Mouse (Mus musculus) CH12.LX (cell line): ENCODE measurements at regions not wholly inside any gene's neighbourhood (a gene's known extent, or its start where the extent isn't known, plus 50 kb on each side); places are given as distances from the start of the nearest gene placed in this dataset.

Source experiments
- DNase-seq: peaks from one replicate; pipeline ENCODE4 v3.0.0-alpha.2; 2013; ENCODE audit errors: extremely low read depth
- H3K27ac ChIP-seq: 2 replicates; pipeline ENCODE4 v1.5.1; 2012; ENCODE audit warnings: low read depth, mild to moderate bottlenecking, control low read depth, moderate library complexity; ENCODE audit not compliant: insufficient read depth
- H3K27me3 ChIP-seq: replicated peaks from 2 replicates; pipeline ENCODE3; 2012; ENCODE audit warnings: inconsistent platforms
- H3K36me3 ChIP-seq, 2 experiments: replicated peaks in 1 of 2; 2 replicates each; pipeline versions ENCODE3 to v1.6.1; 2012; ENCODE audit warnings: inconsistent platforms in 1 of 2, low read length in 1 of 2, mild to moderate bottlenecking in 1 of 2, mixed read lengths in 1 of 2, moderate library complexity in 1 of 2; ENCODE audit not compliant: control insufficient read depth in 1 of 2, insufficient read depth in 1 of 2
- H3K4me1 ChIP-seq, 2 experiments: 2 replicates each; pipeline ENCODE4 v1.6.1; 2012; ENCODE audit warnings: inconsistent platforms in 1 of 2, moderate library complexity in 1 of 2; ENCODE audit not compliant: insufficient read depth in 2 of 2, control insufficient read depth in 1 of 2
- H3K4me2 ChIP-seq: 2 replicates; pipeline ENCODE4 v1.6.1; 2012; ENCODE audit warnings: low read depth, mild to moderate bottlenecking, control low read depth; ENCODE audit not compliant: poor library complexity, insufficient read depth, severe bottlenecking
- H3K4me3 ChIP-seq, 3 experiments: fragments of 150-350 bp in 1 of 3; sonication (generic) in 1 of 3; replicated peaks in 1 of 3; 2 replicates each; pipeline versions ENCODE3 to v1.5.1; 2011 to 2012; ENCODE audit warnings: low read depth in 2 of 3, low read length in 2 of 3, mild to moderate bottlenecking in 2 of 3, moderate library complexity in 2 of 3, control low read depth in 1 of 3, improper control_type of control experiment in 1 of 3, inconsistent platforms in 1 of 3, mixed read lengths in 1 of 3; ENCODE audit not compliant: poor library complexity in 1 of 3
- H3K79me2 ChIP-seq: replicated peaks from 2 replicates; pipeline ENCODE4 v1.6.1; 2012; ENCODE audit warnings: mild to moderate bottlenecking, moderate library complexity; ENCODE audit not compliant: control insufficient read depth, poor library complexity, insufficient read depth, severe bottlenecking; ENCODE audit errors: extremely low read depth
- H3K9ac ChIP-seq: 2 replicates; pipeline ENCODE4 v1.6.1; 2012; ENCODE audit warnings: low read depth, mild to moderate bottlenecking, control low read depth, moderate library complexity; ENCODE audit not compliant: insufficient read depth
- H3K9me3 ChIP-seq: replicated peaks from 2 replicates; pipeline ENCODE3; 2012; ENCODE audit warnings: low read length, inconsistent platforms, mixed read lengths
- E2F4 ChIP-seq: IDR thresholded peaks from 2 replicates; pipeline ENCODE4 v1.6.1; 2011; ENCODE audit warnings: low read depth, low read length, improper control_type of control experiment; ENCODE audit not compliant: insufficient replicate concordance
- IRF4 ChIP-seq: IDR thresholded peaks from 2 replicates; pipeline ENCODE4 v1.6.1; 2014; ENCODE audit warnings: low read depth, mild to moderate bottlenecking, inconsistent platforms, low read length, improper control_type of control experiment
- JUN ChIP-seq: IDR thresholded peaks from 2 replicates; pipeline ENCODE4 v1.6.1; 2011; ENCODE audit warnings: low read depth, mild to moderate bottlenecking, low read length, improper control_type of control experiment, moderate library complexity; ENCODE audit not compliant: insufficient read depth
- MAFK ChIP-seq: IDR thresholded peaks from 2 replicates; pipeline ENCODE4 v1.6.1; 2011; ENCODE audit warnings: low read length, improper control_type of control experiment; ENCODE audit not compliant: insufficient replicate concordance
- MAZ ChIP-seq: IDR thresholded peaks from 2 replicates; pipeline ENCODE4 v1.6.1; 2012; ENCODE audit warnings: low read depth, mild to moderate bottlenecking, inconsistent platforms, low read length, improper control_type of control experiment, moderate library complexity
- MEF2A ChIP-seq: IDR thresholded peaks from 2 replicates; pipeline ENCODE4 v1.6.1; 2014; ENCODE audit warnings: low read depth, mild to moderate bottlenecking, inconsistent platforms, low read length, improper control_type of control experiment, borderline replicate concordance
- MXI1 ChIP-seq: IDR thresholded peaks from 2 replicates; pipeline ENCODE4 v1.6.1; 2011; ENCODE audit warnings: mild to moderate bottlenecking, low read depth, low read length, improper control_type of control experiment
- MYC ChIP-seq: IDR thresholded peaks from 2 replicates; pipeline ENCODE4 v1.6.1; 2011; ENCODE audit warnings: low read depth, mild to moderate bottlenecking, improper control_type of control experiment, low read length
- NELFE ChIP-seq: IDR thresholded peaks from 2 replicates; pipeline ENCODE4 v1.6.1; 2011; ENCODE audit warnings: low read depth, low read length, improper control_type of control experiment
- PAX5 ChIP-seq: IDR thresholded peaks from 2 replicates; pipeline ENCODE4 v1.6.1; 2012; ENCODE audit warnings: low read length, inconsistent platforms, mixed read lengths
- POLR2A ChIP-seq: IDR thresholded peaks from 2 replicates; pipeline ENCODE4 v1.6.1; 2011; ENCODE audit warnings: low read depth, mild to moderate bottlenecking, improper control_type of control experiment, low read length
- POLR2AphosphoS2 ChIP-seq: IDR thresholded peaks from 2 replicates; pipeline ENCODE4 v1.6.1; 2011; ENCODE audit warnings: low read depth, low read length, improper control_type of control experiment
- RAD21 ChIP-seq: IDR thresholded peaks from 2 replicates; pipeline ENCODE4 v1.6.1; 2011; ENCODE audit warnings: low read depth, mild to moderate bottlenecking, low read length, improper control_type of control experiment, moderate library complexity
- RCOR1 ChIP-seq: conservative IDR thresholded peaks from 2 replicates; pipeline ENCODE4 v1.6.1; 2012; ENCODE audit warnings: low read depth, mild to moderate bottlenecking, inconsistent platforms, low read length, improper control_type of control experiment
- SIN3A ChIP-seq: IDR thresholded peaks from 2 replicates; pipeline ENCODE4 v1.6.1; 2012; ENCODE audit warnings: low read length, improper control_type of control experiment, inconsistent platforms
- TCF12 ChIP-seq: IDR thresholded peaks from 2 replicates; pipeline ENCODE4 v1.6.1; 2014; ENCODE audit warnings: low read depth, mild to moderate bottlenecking, inconsistent platforms, low read length, improper control_type of control experiment
- UBTF ChIP-seq: IDR thresholded peaks from 2 replicates; pipeline ENCODE4 v1.6.1; 2012; ENCODE audit warnings: low read depth, mild to moderate bottlenecking, inconsistent platforms, low read length, improper control_type of control experiment, moderate library complexity
- USF1 ChIP-seq: IDR thresholded peaks from 2 replicates; pipeline ENCODE4 v1.6.1; 2014; ENCODE audit warnings: low read depth, mild to moderate bottlenecking, inconsistent platforms, low read length, improper control_type of control experiment
- USF2 ChIP-seq: conservative IDR thresholded peaks from 2 replicates; pipeline ENCODE4 v1.6.1; 2011; ENCODE audit warnings: low read depth, low read length, improper control_type of control experiment
- ZMIZ1 ChIP-seq: IDR thresholded peaks from 2 replicates; pipeline ENCODE4 v1.6.1; 2012; ENCODE audit warnings: low read depth, mild to moderate bottlenecking, inconsistent platforms, low read length, improper control_type of control experiment
- ZNF384 ChIP-seq: IDR thresholded peaks from 2 replicates; pipeline ENCODE4 v1.6.1; 2012; ENCODE audit warnings: low read depth, low read length, improper control_type of control experiment, inconsistent platforms
- dilution Hi-C: fragments of 300-500 bp; cut with MboI; formaldehyde crosslinking; loops from 2 replicates; pipeline ENCODE4 v1.14.3; 2020; ENCODE audit warnings: low sequenced_read_pairs; ENCODE audit not compliant: extremely low pct_unique_long_range_greater_than_20kb, extremely low pct_ligation_motif_present
- in situ Hi-C: fragments of 300-500 bp; cut with MboI; formaldehyde crosslinking; loops from 3 replicates; pipeline ENCODE4 v1.14.3; 2019; ENCODE audit warnings: low sequenced_read_pairs, low pct_ligation_motif_present, low pct_unique_long_range_greater_than_20kb, mixed read lengths

DNA sequence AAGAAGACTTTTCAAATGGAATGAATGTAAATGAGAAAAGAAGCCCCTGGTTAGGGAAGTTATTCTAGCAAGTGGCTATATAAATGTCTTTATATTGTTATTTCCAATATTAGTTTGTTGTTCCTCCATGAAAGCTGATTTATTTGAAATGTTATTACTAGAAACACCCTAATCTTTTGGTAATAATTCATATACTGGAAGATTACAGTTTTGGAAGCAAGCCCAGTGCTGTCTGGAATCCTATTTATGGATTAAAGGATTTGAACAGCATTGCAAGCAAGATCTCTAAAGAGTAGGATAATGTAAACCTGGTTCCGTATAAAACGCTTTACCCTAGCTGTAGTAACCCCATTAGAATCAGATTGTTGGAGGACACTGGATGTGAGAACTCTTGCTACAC, 96.8 kb upstream of the Plxna2 start:
- Histone ChIP-seq H3K4me1 (no peaks in the 10 kb centered on the region), H3K79me2 (no peaks in the 10 kb centered on the region), H3K36me3 (no peaks in the 10 kb centered on the region), H3K9me3 (no peaks in the 10 kb centered on the region), H3K4me2 (no peak overlapping the region), H3K27me3 (no peaks in the 10 kb centered on the region), H3K4me3 (no peak overlapping the region), H3K9ac (no peak overlapping the region), H3K27ac (no peak overlapping the region)
- in situ Hi-C loops = no loop called here
- no peak for DNase-seq
- TF ChIP-seq NELFE (no peak), USF1 (no peak), PAX5 (no peak), MXI1 (no peak), SIN3A (no peak), RAD21 (no peak), TCF12 (no peak), MAFK (no peak), POLR2AphosphoS2 (no peak)
- dilution Hi-C loops = no loop called here

GRCm38 (mm10) chr1:194519509-194520220, 98.4 kb upstream of the Plxna2 start:
- TF ChIP-seq NELFE (no peak), ZNF384 (no peak), USF1 (no peak), E2F4 (no peak), ZMIZ1 (no peak), MAZ (no peak), JUN (no peak), USF2 (no peak), MEF2A (no peak), UBTF (no peak), RCOR1 (no peak), POLR2A (no peak), POLR2AphosphoS2 (no peak), IRF4 (no peak), MYC (no peak)
- no peak for DNase-seq
- in situ Hi-C loops = no loop called here
- Histone ChIP-seq H3K9ac (no peak overlapping the region), H3K36me3 (no peaks in the 10 kb centered on the region), H3K27ac (no peak overlapping the region), H3K27me3 (no peaks in the 10 kb centered on the region), H3K9me3 (no peaks in the 10 kb centered on the region), H3K79me2 (no peaks in the 10 kb centered on the region), H3K4me3 (no peak overlapping the region), H3K4me2 (no peak overlapping the region), H3K4me1 (no peaks in the 10 kb centered on the region)
- dilution Hi-C loops = no loop called here
